Comparison of ENCODE assay signal across 8 mouse cellular contexts in the genomic region with DNA sequence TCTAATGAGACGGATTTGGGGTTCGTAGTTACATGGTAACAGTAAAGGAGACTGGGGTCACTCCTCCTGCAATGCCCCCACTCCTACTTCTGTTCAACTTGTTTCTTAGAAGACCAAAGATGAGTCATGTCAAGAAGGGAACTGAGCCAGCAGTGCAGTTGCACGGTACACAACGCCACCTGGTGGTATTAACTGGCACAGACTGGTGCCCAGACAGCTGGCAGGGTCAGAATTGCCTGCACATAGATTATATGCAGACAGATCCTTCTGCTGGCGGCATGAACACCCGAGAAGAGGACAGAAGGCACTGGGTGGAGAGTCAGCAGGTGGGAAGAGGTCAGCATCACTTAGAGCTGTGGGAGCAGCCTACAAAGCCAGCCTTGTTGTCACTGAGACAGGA.
DNase-seq lines count a peak whose midpoint lies in the region; ATAC-seq and TF ChIP-seq lines count a peak whose summit lies in the region.

No protein-coding gene starts in this region.

- peak; percentile 53 for ATAC-seq in inflammation-experienced regulatory T-cells, adult 6 months
- no peak for ATAC-seq in limb, embryonic 14.5 days (ENCODE audit: low FRiP score, low read depth)
- ATAC-seq in neural tube, embryonic 13.5 days (ENCODE audit: low read depth), result 0 out of 2 replicates have a peak, but pooled peaks have one; percentile 6

- DNase-seq in 416B (ENCODE audit: low read depth) (peak; percentile 77), ES-E14 (ENCODE audit: low read depth, low spot score) (peak; percentile 60)
- DNase-seq in cerebellum, adult 9-10 months, result peak; percentile 92
- peak; percentile 81 for DNase-seq in gastrocnemius, adult 18-20 months (ENCODE audit: low spot score)
- DNase-seq in limb, embryonic 14.5 days (ENCODE audit: low spot score), result peak; percentile 67
- DNase-seq in urinary bladder, postnatal 25 days (ENCODE audit: low spot score), result peak; percentile 70

- H3K27me3 ChIP-seq in limb, embryonic 14.5 days (ENCODE audit: control insufficient read depth, insufficient read depth, low read length), result no peaks in the 10 kb centered on the region
- H3K27me3 ChIP-seq in neural tube, embryonic 13.5 days, result no peaks in the 10 kb centered on the region

- H3K9ac ChIP-seq in ES-E14 (ENCODE audit: insufficient read depth, low read depth, low read length, poor library complexity, severe bottlenecking), result no peak overlapping the region
- no peak overlapping the region for H3K9ac ChIP-seq in limb, embryonic 14.5 days (ENCODE audit: low read depth, low read length, severe bottlenecking)
- no peak overlapping the region for H3K9ac ChIP-seq in neural tube, embryonic 13.5 days

- TF ChIP-seq POLR2A in limb, embryonic 14.5 days (IDR thresholded peaks at IDR 0.05; ENCODE audit: borderline replicate concordance, extremely low read depth, insufficient read depth, insufficient read length), result no peak

- 17% methylated on average over 6 of the region's 6 CpGs for WGBS in limb, embryonic 14.5 days
- WGBS in neural tube, embryonic 13.5 days, result 10% methylated on average over 6 of the region's 6 CpGs

- peaks cover 0 to 4% of the 10 kb centered on the region in 2 experiments; a peak in 1 of 4 replicates for H3K4me1 ChIP-seq in ES-E14 (ENCODE audit: control insufficient read depth in 2 of 2, insufficient read depth in 2 of 2, low read length in 2 of 2, poor library complexity in 1 of 2)
- peaks cover 10% of the 10 kb centered on the region for H3K4me1 ChIP-seq in limb, embryonic 14.5 days (ENCODE audit: control insufficient read depth, insufficient read depth, low read length)
- peaks cover 71% of the 10 kb centered on the region for H3K4me1 ChIP-seq in neural tube, embryonic 13.5 days (replicated peaks)

- peak overlapping the region; percentile 27; the same call in 1 of the 2 replicates for H3K4me2 ChIP-seq in limb, embryonic 14.5 days (replicated peaks; ENCODE audit: low read depth, low read length, severe bottlenecking)
- 0 out of 2 replicates have a peak overlapping the region, but pooled peaks have one; percentile 40 for H3K4me2 ChIP-seq in neural tube, embryonic 13.5 days

- no peak overlapping the region for H3K4me3 ChIP-seq in ES-E14 (ENCODE audit: insufficient read depth in 1 of 2, low read depth in 1 of 2, low read length in 2 of 2, poor library complexity in 1 of 2, severe bottlenecking in 1 of 2)
- H3K4me3 ChIP-seq in limb, embryonic 14.5 days (replicated peaks; ENCODE audit: low read length), result no peak overlapping the region
- H3K4me3 ChIP-seq in neural tube, embryonic 13.5 days, result no peak overlapping the region

- H3K36me3 ChIP-seq in ES-E14 (ENCODE audit: control insufficient read depth, insufficient read depth, low read length, poor library complexity, severe bottlenecking), result no peaks in the 10 kb centered on the region
- H3K36me3 ChIP-seq in limb, embryonic 14.5 days (ENCODE audit: control insufficient read depth, insufficient read depth, low read length), result no peaks in the 10 kb centered on the region
- no peaks in the 10 kb centered on the region for H3K36me3 ChIP-seq in neural tube, embryonic 13.5 days

- no peaks in the 10 kb centered on the region for H3K9me3 ChIP-seq in ES-E14 (ENCODE audit: control insufficient read depth, insufficient read depth, low read depth, low read length)
- H3K9me3 ChIP-seq in limb, embryonic 14.5 days (ENCODE audit: control insufficient read depth, low read length), result no peaks in the 10 kb centered on the region
- no peaks in the 10 kb centered on the region for H3K9me3 ChIP-seq in neural tube, embryonic 13.5 days

- H3K27ac ChIP-seq in ES-E14 (ENCODE audit: insufficient read depth, low read depth, low read length, poor library complexity, severe bottlenecking), result no peak overlapping the region
- no peak overlapping the region for H3K27ac ChIP-seq in limb, embryonic 14.5 days (replicated peaks; ENCODE audit: low read depth, low read length)
- peak overlapping the region; percentile 14; the same call in 1 of the 2 replicates for H3K27ac ChIP-seq in neural tube, embryonic 13.5 days (replicated peaks)

- in situ Hi-C loops in ES-E14 (cut with MboI; ENCODE audit: low sequenced_read_pairs in 2 of 2, unreplicated experiment in 2 of 2), result no loop called here

TF ChIP-seq in ES-E14, 5 proteins besides CTCF, POLR2A, EP300 and RAD21:
- TF ChIP-seq MAFK (IDR thresholded peaks at IDR 0.05; ENCODE audit: insufficient read depth, low read depth, low read length) (0 out of 2 replicates have a peak, but pooled peaks have one; percentile 28), CHD2 (IDR thresholded peaks at IDR 0.05; ENCODE audit: low read depth, low read length) (no peak), ZC3H11A (IDR thresholded peaks at IDR 0.05; ENCODE audit: borderline replicate concordance, low read depth, low read length) (peak; percentile 58; the same call in 1 of the 2 replicates), HCFC1 (IDR thresholded peaks at IDR 0.05; ENCODE audit: borderline replicate concordance, insufficient read depth, low read length) (no peak), ZNF384 (IDR thresholded peaks at IDR 0.05; ENCODE audit: low read depth, low read length) (no peak)
